Mouse (Mus musculus) lung, postnatal 0 days (tissue): ENCODE results near the gene Phf2.

Experiments used
- CTCF ChIP-seq: IDR thresholded peaks from 2 replicates; pipeline ENCODE4 v1.5.1; 2016; ENCODE audit warnings: antibody characterized with exemption, mild to moderate bottlenecking
- EP300 ChIP-seq: IDR thresholded peaks from 2 replicates; pipeline ENCODE4 v1.6.1; 2016; ENCODE audit warnings: antibody characterized with exemption, mild to moderate bottlenecking, control low read depth

- TF ChIP-seq CTCF (no peak), EP300 (no peak)
Observed at GRCm38 (mm10) chr13:48782727-48783725, 87.9 kb downstream of the Phf2 start.
